Mouse (Mus musculus) heart, postnatal 10 days (tissue): ENCODE measurements around the gene Nup107. TPM values are rescaled to one million over a fixed set of nuclear protein-coding genes. Genes with fewer than 3 reads are reported as not detected.
"Not testable (repeated sequence)": the region's sequence is repeated elsewhere in the genome, so short reads cannot be mapped to it uniquely, and the experiment has no call there.

Experiments used
- DNase-seq, 2 experiments: peaks; one replicate each; pipeline ENCODE4 v3.0.0; 2021
- intact Hi-C: fragments of 180-260 bp; cut with DNase I; formaldehyde crosslinking; loops from one replicate; pipeline ENCODE4 v1.15.1; 2025
- total RNA-seq, 2 experiments: library from RNA; stranded (reverse); gene quantifications; 2 replicates each; pipeline ENCODE4 v1.2.3; 2021

The Nup107 gene
- total RNA-seq, 2 experiments from 2014 or later, result 14.5 to 14.7 TPM

DNA sequence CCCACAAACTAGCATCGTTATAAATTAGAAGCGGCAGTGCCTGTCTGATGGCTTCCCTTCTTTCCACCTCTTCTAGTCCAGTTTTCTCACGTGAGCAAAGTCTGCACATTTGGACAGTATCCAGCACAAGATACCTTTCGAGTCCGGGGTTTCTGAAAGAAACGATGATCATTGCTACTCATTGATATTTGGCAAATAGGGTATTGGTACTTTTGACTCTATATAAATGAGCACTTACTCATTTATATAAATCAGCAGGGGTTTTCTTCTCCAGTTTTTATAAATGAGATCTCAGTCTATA, 52.9 kb downstream of the Nup107 start:
- intact Hi-C loops, result no loop called here
- DNase-seq, result no peak

DNA sequence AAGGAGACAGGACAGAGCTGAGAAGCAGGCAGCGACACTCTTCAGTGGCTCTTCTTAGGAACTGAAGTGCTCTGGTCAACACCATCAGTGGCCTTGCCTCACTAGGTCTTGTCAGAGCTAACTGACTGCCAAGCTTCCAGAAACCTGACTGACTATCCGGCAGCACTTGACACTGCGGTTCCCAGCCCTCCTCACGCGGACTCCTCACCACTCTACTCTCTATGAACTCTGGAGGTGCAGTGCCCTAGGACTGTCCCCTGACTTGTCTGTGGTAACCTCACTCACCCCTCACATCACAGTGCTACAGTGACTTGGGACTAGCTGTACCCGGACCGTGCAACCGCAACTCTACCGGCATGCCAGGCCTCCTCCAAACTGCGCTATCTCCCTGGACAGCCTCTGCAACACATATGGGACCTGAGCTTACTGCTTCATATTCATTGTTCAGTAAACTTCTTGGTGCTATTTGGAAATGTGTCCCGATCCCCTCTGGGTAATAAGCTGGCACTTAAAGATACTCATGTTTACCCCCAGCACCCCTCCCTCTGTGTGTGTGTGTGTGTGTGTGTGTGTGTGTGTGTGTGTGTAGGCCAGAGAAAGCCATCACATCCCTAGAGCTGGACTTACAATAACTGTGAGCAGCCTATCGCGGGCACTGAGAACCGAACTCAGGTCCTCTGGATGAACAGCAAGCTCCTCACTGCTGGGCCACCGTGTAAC, 53.4 kb downstream of the Nup107 start:
- no peak for DNase-seq
- intact Hi-C loops, result no loop called here

DNA sequence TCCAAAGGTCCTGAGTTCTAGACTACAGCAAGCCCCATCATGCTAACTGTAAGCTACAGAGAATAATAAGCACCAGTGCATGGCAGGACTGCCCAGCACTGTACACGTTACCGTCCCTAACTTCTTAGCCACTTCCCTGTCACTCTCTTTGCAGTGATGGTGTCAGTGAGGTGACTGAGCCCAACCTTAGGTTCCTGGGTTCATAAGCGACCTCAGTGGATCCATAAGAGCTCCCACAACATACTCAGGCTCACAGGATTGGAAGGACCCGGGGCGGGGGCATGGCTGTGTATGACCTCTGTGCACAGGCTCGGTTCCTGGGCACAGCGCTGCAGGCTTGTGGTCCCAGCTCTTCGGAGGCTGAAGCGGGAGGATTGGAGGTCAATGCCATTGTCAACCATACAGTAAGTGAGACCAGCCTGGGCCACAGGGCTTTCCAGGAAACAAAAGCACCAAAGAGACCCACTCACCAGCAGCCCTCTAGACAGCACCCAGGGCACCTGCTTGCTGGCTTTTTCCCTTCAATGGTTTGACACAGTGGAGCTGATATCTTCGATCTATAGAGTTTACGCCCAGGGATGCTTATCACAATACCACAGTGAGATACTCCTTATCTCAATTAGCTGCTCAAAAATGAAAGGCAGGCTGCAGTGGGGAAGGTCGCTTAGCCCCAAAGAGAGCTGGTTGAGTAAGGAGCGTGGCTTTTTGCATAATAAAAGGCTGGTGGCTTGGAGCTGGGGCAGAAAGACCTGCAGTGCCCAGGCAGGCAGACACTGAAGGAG, 54.2 kb downstream of the Nup107 start:
- intact Hi-C loops, result no loop called here
- no peak for DNase-seq

DNA sequence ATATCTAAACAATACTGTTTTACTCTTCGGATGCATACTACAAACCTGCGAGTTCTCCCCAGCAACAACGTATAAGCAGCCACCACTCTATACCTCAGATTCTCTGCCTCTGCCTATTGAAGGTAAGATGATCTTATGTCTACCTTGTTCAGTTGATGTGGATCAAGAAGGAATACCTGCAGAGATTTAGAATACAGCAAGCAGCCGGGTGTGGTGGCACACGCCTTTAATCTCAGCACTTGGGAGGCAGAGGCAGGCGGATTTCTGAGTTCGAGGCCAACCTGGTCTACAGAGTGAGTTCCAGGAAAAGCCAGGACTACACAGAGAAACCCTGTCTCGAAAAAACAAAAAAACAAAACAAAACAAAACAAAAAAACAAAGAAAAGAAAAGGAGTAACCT, 55.0 kb downstream of the Nup107 start:
- DNase-seq, intact Hi-C loops: not testable (repeated sequence)

DNA sequence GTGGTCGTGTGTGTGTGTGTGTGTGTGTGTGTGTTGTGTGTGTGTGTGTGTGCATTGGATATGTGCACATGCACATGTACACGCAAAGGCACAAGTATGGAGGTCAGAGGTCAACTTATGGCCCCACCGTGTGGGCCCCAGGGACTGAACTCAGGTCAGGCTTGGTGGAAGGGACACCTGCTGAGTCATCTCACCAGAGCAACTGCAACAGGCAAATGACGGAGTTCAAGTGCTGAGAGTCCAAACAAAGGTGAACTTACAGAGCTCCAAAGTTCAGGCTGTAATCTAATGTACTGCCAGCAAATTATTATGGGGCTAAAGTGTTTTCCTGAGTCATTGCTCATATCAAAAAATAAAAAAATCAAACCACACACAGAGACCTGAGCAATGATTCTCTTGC, 55.4 kb downstream of the Nup107 start:
- intact Hi-C loops, result no loop called here
- DNase-seq, result no peak

DNA sequence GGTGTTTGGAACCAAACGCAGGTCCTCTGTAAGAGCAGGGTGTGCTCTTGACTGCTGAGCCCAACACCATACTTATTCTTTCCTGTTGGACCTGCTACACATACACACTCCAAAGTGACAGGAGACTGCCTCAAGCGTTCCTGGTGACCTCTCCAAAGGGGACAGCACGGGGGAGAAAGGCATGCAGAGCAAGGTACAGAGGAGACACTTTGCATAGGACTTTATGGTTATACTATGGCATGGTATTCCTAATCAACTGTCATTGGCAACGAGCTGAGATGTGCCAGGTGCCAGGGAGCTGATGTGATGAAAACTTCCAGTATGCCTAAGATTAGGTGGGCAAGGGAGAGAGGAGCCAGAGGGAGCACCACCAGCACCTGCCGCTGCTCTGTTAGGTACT, 55.9 kb downstream of the Nup107 start:
- intact Hi-C loops, result no loop called here
- DNase-seq, result no peak

DNA sequence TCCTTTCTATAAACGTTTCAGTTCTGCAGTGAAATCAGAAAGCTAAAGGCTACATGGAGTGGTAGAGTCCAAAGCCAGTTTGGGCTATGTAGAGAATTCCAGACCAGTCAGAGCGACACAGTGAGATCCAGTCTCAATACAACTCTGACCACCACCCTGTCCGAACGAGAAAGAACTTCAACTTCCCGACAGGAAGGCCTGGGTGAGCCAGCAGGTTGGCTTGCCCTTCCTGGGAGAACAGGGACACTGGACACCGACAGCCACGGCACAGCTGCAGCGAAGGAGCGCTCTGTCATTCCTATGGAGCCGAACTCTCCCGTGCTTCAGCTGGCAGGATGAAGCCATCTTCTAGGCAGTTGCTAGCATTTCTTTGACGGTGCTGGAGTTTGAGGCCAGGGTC, 57.1 kb downstream of the Nup107 start:
- intact Hi-C loops, DNase-seq: not testable (repeated sequence)

DNA sequence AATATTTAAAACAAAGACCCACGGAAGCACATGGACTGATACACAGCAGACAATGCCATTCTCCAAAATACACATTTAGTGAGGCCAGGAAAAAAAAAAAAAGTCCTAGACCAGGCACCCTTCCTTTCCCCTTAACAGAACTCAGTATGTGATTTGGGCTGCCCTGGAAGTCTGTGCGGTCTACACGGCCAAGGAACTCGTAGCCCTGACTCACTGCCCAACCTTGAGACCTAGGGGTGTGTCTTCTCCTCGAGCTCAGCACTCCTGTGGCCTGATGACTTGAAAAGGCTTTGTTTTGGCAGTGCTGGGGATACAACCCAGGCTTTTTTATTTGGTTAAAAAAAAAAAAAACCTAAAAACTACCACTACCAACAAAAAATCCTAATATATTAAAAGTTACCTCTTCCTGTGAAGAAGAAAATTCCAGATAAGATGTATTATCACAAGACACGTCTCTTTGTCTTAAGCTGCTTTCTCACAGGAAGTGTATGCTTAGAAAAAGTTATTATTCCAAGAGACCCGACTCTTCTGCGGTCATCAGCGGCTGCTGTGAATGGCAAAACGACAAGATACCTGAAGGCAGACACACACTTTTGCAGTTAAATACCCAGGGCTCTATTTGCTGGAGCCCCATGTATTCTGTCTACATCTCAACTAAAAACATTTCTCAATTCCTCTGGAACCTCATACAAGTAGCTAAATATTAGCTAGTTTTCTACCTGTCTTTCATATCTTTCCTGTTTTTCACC, 58.2 kb downstream of the Nup107 start:
- intact Hi-C loops, DNase-seq: not testable (repeated sequence)

DNA sequence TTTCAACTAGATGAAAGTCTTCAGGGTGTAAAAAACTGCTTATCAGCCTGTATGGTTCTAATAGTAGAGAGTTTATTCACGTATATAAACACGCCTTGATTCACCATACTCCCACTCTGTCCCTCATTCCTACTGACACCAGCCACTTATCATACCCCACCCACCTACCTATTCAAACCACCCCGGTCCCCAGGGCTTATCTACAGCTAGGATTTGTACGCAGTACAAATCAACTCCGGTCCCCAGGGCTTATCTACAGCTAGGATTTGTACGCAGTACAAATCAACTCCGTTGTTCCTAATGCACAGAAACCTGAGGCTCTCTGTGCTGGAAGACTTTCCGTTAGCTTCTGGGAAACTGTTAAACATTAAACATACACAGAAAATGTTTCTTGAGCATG, 58.9 kb downstream of the Nup107 start:
- DNase-seq, intact Hi-C loops: not testable (repeated sequence)

DNA sequence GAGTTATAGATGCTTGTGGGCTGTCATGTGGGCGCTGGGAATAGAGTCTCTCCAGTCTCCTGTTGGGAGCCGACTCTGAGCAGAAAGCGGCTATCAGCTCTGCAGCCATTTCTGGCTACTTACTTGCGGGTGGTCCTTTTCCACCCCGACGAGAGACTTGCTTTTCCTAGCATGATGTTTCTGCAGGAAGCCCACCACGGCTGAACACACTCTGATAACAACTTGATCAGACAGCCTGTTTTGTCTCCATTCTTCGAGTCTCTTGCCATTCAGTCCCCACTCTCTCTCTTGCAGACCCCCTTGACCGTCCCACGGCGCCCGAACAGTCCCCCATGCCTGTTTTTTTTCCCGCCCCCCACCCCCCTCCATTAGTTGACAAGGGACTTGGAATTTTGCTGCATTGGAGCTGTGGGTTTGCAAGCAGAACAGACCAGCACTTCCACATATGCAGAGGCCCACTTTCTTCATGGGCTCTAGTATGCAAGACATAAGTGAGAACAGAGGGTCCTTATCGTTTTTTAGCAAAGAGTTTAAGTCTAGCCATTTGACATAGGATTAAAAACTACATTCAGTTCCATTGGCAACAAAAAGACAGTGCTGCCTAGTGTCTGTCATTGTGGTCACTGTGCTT, 59.4 kb downstream of the Nup107 start:
- no peak for DNase-seq
- intact Hi-C loops, result no loop called here

DNA sequence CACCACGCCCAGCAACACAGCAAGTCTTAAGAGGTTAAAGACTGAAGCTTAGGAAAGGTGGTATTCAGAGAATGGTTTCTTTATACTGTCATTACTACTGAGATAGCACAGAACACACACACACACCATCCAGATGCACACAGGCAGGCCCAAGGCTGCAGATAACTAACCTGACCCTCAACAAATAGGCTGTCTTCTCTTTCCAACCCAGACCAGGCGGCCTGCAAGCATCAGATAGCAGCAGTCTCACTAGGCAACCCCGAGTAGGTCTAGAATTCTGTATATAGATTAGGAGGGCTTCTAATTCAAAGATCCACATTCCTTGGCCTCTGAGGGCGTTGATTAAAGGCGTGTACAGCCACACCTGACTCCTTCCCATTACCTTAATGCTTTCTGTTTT, 60.3 kb downstream of the Nup107 start:
- intact Hi-C loops, result no loop called here
- DNase-seq, result no peak

DNA sequence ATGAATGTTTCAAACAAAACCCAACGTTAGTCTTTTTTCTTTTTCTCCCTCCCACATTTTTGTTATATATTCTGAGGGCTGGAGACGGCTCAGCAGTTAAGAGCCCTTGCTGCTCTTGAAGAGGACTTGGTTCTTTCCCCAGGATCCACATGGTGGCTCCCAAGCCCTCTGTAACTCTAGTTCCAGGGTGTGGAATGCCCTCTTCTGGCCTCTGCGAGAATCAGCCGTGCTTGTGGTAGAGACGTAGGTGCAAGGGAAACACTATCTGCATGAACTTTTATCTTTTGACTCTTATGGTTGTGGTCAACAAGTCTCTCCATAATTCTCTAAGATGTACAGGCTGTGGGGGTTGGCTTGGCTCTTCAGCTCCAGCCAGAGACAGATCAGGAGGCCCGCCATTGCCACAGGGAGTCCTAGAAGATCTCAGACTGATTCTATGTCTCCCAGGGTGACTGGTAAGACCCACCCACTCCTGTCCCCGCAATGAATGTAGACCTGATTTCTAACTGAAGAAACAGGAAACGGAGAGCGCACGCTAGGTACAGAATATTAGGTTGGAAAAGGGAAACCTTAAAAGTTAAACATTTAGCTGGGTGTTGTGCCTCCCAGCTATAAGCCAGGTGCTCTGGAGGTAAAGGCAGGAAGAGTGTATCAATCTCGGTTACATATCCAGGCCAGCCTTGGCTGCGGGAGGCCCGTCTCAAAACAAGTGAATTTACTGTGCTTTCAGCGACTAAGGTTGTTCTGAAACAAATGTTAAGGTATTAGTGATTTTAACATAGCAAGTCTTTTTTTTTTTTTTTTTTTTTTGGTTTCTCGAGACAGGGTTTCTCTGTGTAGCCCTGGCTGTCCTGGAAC, 61.0 kb downstream of the Nup107 start:
- intact Hi-C loops, result loop anchor here (1.0 to 2.0 kb wide), 2 partner anchors 379 to 639 kb away; no protein-coding TSS in a partner anchor
- DNase-seq, result peak; percentile 65 to 71

DNA sequence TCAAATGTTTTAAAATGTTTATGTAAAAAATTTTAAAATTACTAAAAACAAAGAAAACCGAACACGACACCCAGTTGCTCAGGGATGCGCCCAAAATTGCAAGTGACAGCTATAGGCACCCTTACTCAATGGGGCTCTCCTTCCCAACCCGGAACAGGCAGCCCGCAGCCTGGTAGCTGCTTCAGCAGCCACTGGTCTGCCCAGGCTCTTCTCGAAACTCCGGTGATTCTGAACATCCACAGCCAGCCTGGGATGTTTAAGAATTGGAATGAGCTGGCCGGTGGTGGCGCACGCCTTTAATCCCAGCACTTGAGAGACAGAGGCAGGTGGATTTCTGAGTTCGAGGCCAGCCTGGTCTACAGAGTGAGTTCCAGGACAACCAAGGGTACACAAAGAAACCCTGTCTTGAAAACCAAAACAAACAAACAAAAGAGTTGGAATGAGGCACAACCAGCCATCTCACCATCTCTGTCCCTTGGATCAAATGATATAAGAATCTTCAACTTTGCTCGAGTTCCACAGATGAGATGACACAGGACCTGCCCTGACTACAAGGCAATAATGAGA, 61.8 kb downstream of the Nup107 start:
- intact Hi-C loops, result loop anchor here (1.0 to 2.0 kb wide), 2 partner anchors 380 to 640 kb away; no protein-coding TSS in a partner anchor
- no peak for DNase-seq

DNA sequence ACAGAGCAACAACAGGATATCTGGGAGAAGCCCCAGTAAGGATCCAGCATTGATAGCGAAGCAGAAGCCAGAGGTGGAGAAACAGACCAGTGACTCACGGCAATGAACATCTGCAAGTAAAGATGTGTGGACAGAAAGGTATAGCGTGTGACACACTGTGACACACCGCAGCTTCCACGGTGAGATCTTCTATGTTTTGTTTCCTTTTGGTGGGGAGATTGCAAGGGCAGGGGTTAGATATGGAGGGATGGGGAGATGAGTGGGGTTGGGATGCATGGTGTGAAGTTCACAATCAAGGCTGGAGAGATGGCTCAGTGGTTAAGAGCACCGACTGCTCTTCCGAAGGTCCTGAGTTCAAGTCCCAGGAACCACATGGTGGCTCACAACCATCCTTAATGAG, 62.4 kb downstream of the Nup107 start:
- no peak for DNase-seq
- intact Hi-C loops, result loop anchor here (2.0 kb wide), 1 partner anchor 381 kb away; no protein-coding TSS in a partner anchor

DNA sequence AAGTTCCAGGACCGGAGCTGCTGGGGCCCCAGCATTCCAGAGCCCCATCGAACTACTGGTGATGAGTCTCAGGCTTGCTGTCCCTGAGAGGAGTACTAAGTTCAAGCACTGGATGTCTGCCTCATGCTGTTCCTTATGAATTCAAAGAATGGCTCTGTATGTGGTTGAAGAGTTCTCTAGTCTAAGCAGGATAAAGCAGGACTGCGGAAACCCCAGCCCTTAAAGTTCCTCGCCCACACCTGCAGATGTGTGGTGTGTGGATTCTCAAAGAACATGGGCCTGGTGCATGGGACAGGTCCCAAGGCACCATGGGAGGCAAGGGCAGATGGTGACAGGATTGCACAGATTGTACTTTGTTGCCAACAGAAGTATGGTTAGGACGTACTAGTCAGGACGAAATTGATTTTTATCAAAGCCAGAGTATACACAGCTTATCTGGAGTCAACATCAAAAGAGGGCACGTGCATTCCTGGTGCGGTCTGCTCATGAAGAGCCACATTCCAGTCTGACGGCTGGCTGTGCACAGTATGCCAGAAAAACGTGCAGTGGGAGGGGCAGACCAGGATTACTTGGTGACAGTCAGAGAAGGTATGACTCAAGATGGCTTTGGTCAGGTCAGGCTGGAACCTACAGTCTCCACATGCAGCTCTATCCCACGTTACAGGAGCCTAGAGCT, 63.2 kb downstream of the Nup107 start:
- intact Hi-C loops, result no loop called here
- no peak for DNase-seq

DNA sequence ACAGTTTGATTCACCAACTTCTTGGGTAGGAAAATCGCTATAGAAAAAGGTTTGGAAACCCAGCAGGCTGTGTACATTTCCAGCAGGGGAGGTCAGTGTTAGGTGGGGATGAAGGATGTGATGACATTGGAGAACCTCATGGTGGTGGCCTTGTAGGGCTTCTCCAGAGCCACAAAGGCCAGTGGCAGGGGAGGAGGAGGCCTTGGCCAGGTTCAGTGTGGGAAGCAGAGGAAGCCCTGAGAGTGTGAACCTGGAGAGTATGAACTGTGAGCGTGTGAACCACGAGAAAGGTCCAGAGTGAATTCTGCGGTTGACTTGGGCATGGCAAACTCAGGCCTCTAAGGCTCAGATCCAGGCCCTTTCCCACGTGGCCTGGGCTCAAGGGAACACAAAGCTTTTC, 63.9 kb downstream of the Nup107 start:
- no peak for DNase-seq
- intact Hi-C loops, result no loop called here

DNA sequence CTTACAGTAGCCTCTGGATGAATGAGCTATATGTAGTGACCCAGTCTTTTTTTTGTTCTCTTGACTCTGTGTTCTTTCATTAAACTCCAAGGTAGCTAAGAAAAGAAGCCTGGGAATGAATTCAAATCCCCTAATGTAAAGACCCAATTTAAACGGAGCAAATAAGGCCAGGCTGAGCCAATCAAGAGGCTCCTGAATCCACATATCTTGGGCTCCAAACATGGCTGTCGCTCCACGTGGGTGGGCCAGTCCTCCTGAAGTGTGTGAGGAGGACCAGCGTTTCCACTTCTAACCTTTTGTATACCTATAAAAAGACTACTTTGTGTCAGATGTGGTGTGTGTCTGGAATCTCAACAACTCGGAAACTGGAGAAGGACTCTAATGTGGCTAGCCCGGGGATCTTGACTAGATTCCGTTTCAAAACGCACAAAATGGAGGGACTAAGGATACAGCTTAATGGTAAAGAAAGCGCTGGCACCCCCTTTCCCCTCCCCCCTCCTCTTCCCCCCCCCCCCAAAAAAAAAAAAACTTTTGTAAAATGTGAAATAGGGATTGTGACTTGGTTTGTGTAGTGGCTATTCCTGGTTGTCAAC, 64.9 kb downstream of the Nup107 start:
- no peak for DNase-seq
- intact Hi-C loops, result no loop called here

DNA sequence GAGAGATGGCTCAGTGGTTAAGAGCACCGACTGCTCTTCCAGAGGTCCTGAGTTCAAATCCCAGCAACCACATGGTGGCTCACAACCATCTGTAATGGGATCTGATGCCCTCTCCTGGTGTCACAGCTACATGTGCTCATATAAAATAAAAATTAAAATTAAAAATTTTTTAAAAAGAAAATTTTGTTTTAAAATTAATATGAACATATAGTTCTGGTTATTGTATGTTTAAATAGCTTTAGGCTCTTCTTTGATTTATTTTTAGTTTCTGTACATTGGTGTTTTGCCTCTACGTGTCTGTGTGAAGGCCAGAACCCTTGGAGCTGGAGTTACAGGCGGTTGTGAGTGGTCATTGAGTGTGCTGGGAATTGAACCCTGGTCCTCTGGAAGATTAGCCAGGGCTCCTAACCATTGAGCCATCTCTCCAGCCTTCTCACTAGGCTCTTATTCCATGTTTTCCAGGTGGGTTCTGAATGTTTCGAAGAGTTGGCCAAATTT, 65.6 kb downstream of the Nup107 start:
- DNase-seq, result no peak
- intact Hi-C loops, result no loop called here

DNA sequence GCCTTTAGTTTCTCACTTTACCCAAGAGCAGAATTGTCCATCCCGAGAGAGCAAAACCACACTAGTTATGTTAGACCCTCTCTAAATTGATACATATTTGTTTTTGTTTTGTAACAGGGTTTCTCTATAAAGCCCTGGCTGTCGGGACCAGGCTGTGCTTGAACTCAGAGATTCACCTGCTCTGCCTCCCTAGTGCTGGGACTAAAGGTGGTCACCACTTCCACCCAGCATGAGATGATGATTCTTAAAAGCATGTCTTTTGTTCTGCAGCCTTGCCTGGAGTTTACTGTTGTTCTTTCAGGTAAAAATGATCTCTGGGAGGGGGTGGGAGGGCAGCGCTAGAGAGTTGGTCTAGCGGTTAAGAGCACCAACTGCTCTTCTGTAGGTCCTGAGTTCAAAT, 66.2 kb downstream of the Nup107 start:
- intact Hi-C loops, result no loop called here
- no peak for DNase-seq
